Mouse (Mus musculus): ENCODE measurements at regions not wholly inside any gene's neighbourhood (a gene's known extent, or its start where the extent isn't known, plus 50 kb on each side); places are given as distances from the start of the nearest gene placed in this dataset.

- no peak for DNase-seq (ENCODE audit: low read depth)
These were observed 56.9 kb downstream of the Dmrt2 start for GRCm38 (mm10) chr19:25729103-25729502.

GRCm38 (mm10) chr19:25729633-25730032 lies 57.4 kb downstream of the Dmrt2 start:
- DNase-seq (ENCODE audit: low read depth): no peak

- no peak for DNase-seq (ENCODE audit: low read depth)
These were observed 106.2 kb downstream of the Dmrt2 start for GRCm38 (mm10) chr19:25778455-25778854.

- DNase-seq (ENCODE audit: low read depth): no peak
These were observed 107.1 kb downstream of the Dmrt2 start for GRCm38 (mm10) chr19:25779356-25779755.

- no peak for DNase-seq (ENCODE audit: low read depth)
These were observed 109.1 kb downstream of the Dmrt2 start for GRCm38 (mm10) chr19:25781314-25781713.

- no peak for DNase-seq (ENCODE audit: low read depth)
These were observed 130.5 kb downstream of the Dmrt2 start for GRCm38 (mm10) chr19:25802692-25803091.

GRCm38 (mm10) chr19:25805351-25805750 lies 133.1 kb downstream of the Dmrt2 start:
- DNase-seq (ENCODE audit: low read depth): no peak

GRCm38 (mm10) chr19:25813651-25814050 lies 141.4 kb downstream of the Dmrt2 start:
- DNase-seq (ENCODE audit: low read depth): no peak

GRCm38 (mm10) chr19:25845158-25845557 lies 172.9 kb downstream of the Dmrt2 start:
- DNase-seq (ENCODE audit: low read depth): no peak

- DNase-seq (ENCODE audit: low read depth): no peak
These were observed 184.1 kb downstream of the Dmrt2 start for GRCm38 (mm10) chr19:25856344-25856743.

GRCm38 (mm10) chr19:25863312-25863711 lies 191.1 kb downstream of the Dmrt2 start:
- DNase-seq (ENCODE audit: low read depth): no peak

- no peak for DNase-seq (ENCODE audit: low read depth)
These were observed 234.5 kb downstream of the Dmrt2 start for GRCm38 (mm10) chr19:25906721-25907120.

GRCm38 (mm10) chr19:25922052-25922451 lies 249.8 kb downstream of the Dmrt2 start:
- DNase-seq (ENCODE audit: low read depth): no peak

GRCm38 (mm10) chr19:25922806-25923205 lies 250.6 kb downstream of the Dmrt2 start:
- no peak for DNase-seq (ENCODE audit: low read depth)

GRCm38 (mm10) chr19:25923727-25924384 lies 251.6 kb downstream of the Dmrt2 start:
- DNase-seq (ENCODE audit: low read depth): no peak

- no peak for DNase-seq (ENCODE audit: low read depth)
These were observed 252.2 kb downstream of the Dmrt2 start for GRCm38 (mm10) chr19:25924385-25924769.

- no peak for DNase-seq (ENCODE audit: low read depth)
These were observed 255.0 kb downstream of the Dmrt2 start for GRCm38 (mm10) chr19:25927220-25927619.

- no peak for DNase-seq (ENCODE audit: low read depth)
These were observed 265.1 kb downstream of the Dmrt2 start for GRCm38 (mm10) chr19:25937343-25937742.

GRCm38 (mm10) chr19:25971210-25971609 lies 299.0 kb downstream of the Dmrt2 start:
- no peak for DNase-seq (ENCODE audit: low read depth)

- DNase-seq (ENCODE audit: low read depth): no peak
These were observed 303.0 kb downstream of the Dmrt2 start for GRCm38 (mm10) chr19:25975202-25975601.

- DNase-seq (ENCODE audit: low read depth): no peak
These were observed 308.1 kb downstream of the Dmrt2 start for GRCm38 (mm10) chr19:25980308-25980707.

GRCm38 (mm10) chr19:26014620-26015180 lies 342.5 kb downstream of the Dmrt2 start:
- no peak for DNase-seq (ENCODE audit: low read depth)

- no peak for DNase-seq (ENCODE audit: low read depth)
These were observed 348.9 kb downstream of the Dmrt2 start for GRCm38 (mm10) chr19:26021141-26021540.

GRCm38 (mm10) chr19:26026103-26026502 lies 353.9 kb downstream of the Dmrt2 start:
- no peak for DNase-seq (ENCODE audit: low read depth)

All from naive thymus-derived CD4-positive, alpha-beta T cell, adult 2 months (primary cell).